Mouse (Mus musculus) intestine, embryonic 15.5 days (tissue): ENCODE results near the gene Matn3. TPM values are rescaled to one million over a fixed set of nuclear protein-coding genes. Genes with fewer than 3 reads are reported as not detected.
A peak's percentile ranks its signal among the peaks of the same experiment; 100 is the strongest.

ENCODE experiments used
- ATAC-seq: fragments of 200-750 bp; cut with Nextera tagmentation; 2 replicates; pipeline ENCODE4 v1.8.0; 2017; ENCODE audit warnings: moderate TSS enrichment, moderate library complexity
- H3K27ac ChIP-seq: fragments of 300-500 bp; sonication (generic); 2 replicates; pipeline ENCODE4 v1.5.1; 2015; ENCODE audit warnings: mild to moderate bottlenecking, inconsistent platforms
- H3K27me3 ChIP-seq: fragments of 300-500 bp; sonication (generic); replicated peaks from 2 replicates; pipeline ENCODE4 v1.6.1; 2015; ENCODE audit warnings: inconsistent platforms
- H3K36me3 ChIP-seq: fragments of 300-500 bp; sonication (generic); 2 replicates; pipeline ENCODE4 v1.6.1; 2015; ENCODE audit warnings: inconsistent platforms
- H3K4me1 ChIP-seq: fragments of 300-500 bp; sonication (generic); replicated peaks from 2 replicates; pipeline ENCODE4 v1.6.1; 2015; ENCODE audit warnings: inconsistent platforms
- H3K4me2 ChIP-seq: fragments of 300-500 bp; sonication (generic); replicated peaks from 2 replicates; pipeline ENCODE4 v1.6.1; 2015; ENCODE audit warnings: mild to moderate bottlenecking, inconsistent platforms
- H3K4me3 ChIP-seq: fragments of 300-500 bp; sonication (generic); replicated peaks from 2 replicates; pipeline ENCODE4 v1.5.1; 2015; ENCODE audit warnings: inconsistent platforms
- H3K9ac ChIP-seq: fragments of 300-500 bp; sonication (generic); 2 replicates; pipeline ENCODE4 v1.6.1; 2015; ENCODE audit warnings: inconsistent platforms
- H3K9me3 ChIP-seq: fragments of 300-500 bp; sonication (generic); 2 replicates; pipeline ENCODE4 v1.6.1; 2016; ENCODE audit warnings: inconsistent platforms
- WGBS: fragments of 180-500 bp; shearing (Covaris S2); methylation state at CpG from one replicate; pipeline ENCODE4 v1.1.7; 2015; 5-methylcytosine and 5-hydroxymethylcytosine counted together
- polyA plus RNA-seq: library from polyadenylated mRNA; unstranded; fragments of >200 nt; fragmentation: Nextera tagmentation; extraction: Ambion mirVana; gene quantifications from 2 replicates; pipeline ENCODE4 v1.2.1, GENCODE M21; 2015

Matn3 gene
- polyA plus RNA-seq, 1 experiment from 2014 or later = 0.11 TPM

GRCm38 (mm10) chr12:8940011-8941005 is 7.4 kb upstream of the Matn3 start:
- WGBS = 67% methylated on average over 12 of the region's 12 CpGs
- peaks cover 23% of the 10 kb centered on the region for H3K36me3 ChIP-seq
- no peaks in the 10 kb centered on the region for H3K4me1 ChIP-seq
- H3K27ac ChIP-seq = no peak overlapping the region
- H3K9me3 ChIP-seq = no peaks in the 10 kb centered on the region
- no peak overlapping the region for H3K4me2 ChIP-seq
- no peak overlapping the region for H3K9ac ChIP-seq
- H3K27me3 ChIP-seq = no peaks in the 10 kb centered on the region
- no peak overlapping the region for H3K4me3 ChIP-seq
- ATAC-seq = no peak

- Histone ChIP-seq H3K4me3 (no peak overlapping the region), H3K9me3 (no peaks in the 10 kb centered on the region), H3K4me2 (no peak overlapping the region), H3K27me3 (no peaks in the 10 kb centered on the region), H3K27ac (no peak overlapping the region), H3K9ac (no peak overlapping the region), H3K36me3 (peaks cover 14% of the 10 kb centered on the region; the same call in 1 of the 2 replicates), H3K4me1 (no peaks in the 10 kb centered on the region)
- whole genome bisulfite sequencing = 74% methylated on average over 4 of the region's 4 CpGs
- ATAC-seq = no peak
Observed at GRCm38 (mm10) chr12:8941131-8941615, 6.6 kb upstream of the Matn3 start.

- H3K4me2 ChIP-seq = no peak overlapping the region
- no peaks in the 10 kb centered on the region for H3K9me3 ChIP-seq
- ATAC-seq = no peak
- H3K9ac ChIP-seq = no peak overlapping the region
- no peaks in the 10 kb centered on the region for H3K27me3 ChIP-seq
- WGBS = 48% methylated on average over 4 of the region's 4 CpGs
- no peaks in the 10 kb centered on the region for H3K4me1 ChIP-seq
- peaks cover 10% of the 10 kb centered on the region; the same call in 1 of the 2 replicates for H3K36me3 ChIP-seq
- H3K4me3 ChIP-seq = no peak overlapping the region
- no peak overlapping the region for H3K27ac ChIP-seq
Observed at GRCm38 (mm10) chr12:8941699-8942392, 5.9 kb upstream of the Matn3 start.

- Histone ChIP-seq H3K27ac (no peak overlapping the region), H3K27me3 (no peaks in the 10 kb centered on the region), H3K4me3 (peak overlapping the region; percentile 40), H3K36me3 (no peaks in the 10 kb centered on the region), H3K9ac (no peak overlapping the region), H3K9me3 (no peaks in the 10 kb centered on the region), H3K4me1 (peaks cover 10% of the 10 kb centered on the region; the same call in 1 of the 2 replicates), H3K4me2 (peak overlapping the region; percentile 96)
- 33% methylated on average over 9 of the region's 9 CpGs for WGBS
- no peak for ATAC-seq
Observed at GRCm38 (mm10) chr12:8947163-8947562, 566 bp upstream of the Matn3 start.

GRCm38 (mm10) chr12:8953136-8953535 is 5.4 kb downstream of the Matn3 start:
- Histone ChIP-seq H3K4me3 (no peak overlapping the region), H3K4me2 (no peak overlapping the region), H3K27me3 (no peaks in the 10 kb centered on the region), H3K9me3 (no peaks in the 10 kb centered on the region), H3K27ac (no peak overlapping the region), H3K36me3 (no peaks in the 10 kb centered on the region), H3K9ac (no peak overlapping the region), H3K4me1 (peaks cover 2% of the 10 kb centered on the region; the same call in 1 of the 2 replicates)
- 78% methylated on average over 10 of the region's 10 CpGs for WGBS
- ATAC-seq = no peak

- Histone ChIP-seq H3K4me2 (no peak overlapping the region), H3K4me1 (no peaks in the 10 kb centered on the region), H3K27ac (no peak overlapping the region), H3K4me3 (no peak overlapping the region), H3K9me3 (no peaks in the 10 kb centered on the region), H3K27me3 (no peaks in the 10 kb centered on the region), H3K9ac (no peak overlapping the region), H3K36me3 (no peaks in the 10 kb centered on the region)
- 65% methylated on average over 9 of the region's 9 CpGs for WGBS
- no peak for ATAC-seq
Observed at GRCm38 (mm10) chr12:8954161-8954561, 6.4 kb downstream of the Matn3 start.

- H3K4me2 ChIP-seq = no peak overlapping the region
- H3K27me3 ChIP-seq = no peaks in the 10 kb centered on the region
- 60% methylated on average over 9 of the region's 9 CpGs for WGBS
- no peaks in the 10 kb centered on the region for H3K9me3 ChIP-seq
- H3K4me3 ChIP-seq = no peak overlapping the region
- no peaks in the 10 kb centered on the region for H3K4me1 ChIP-seq
- H3K9ac ChIP-seq = no peak overlapping the region
- H3K36me3 ChIP-seq = no peaks in the 10 kb centered on the region
- no peak for ATAC-seq
- no peak overlapping the region for H3K27ac ChIP-seq
Observed at GRCm38 (mm10) chr12:8961607-8962316, 14.0 kb downstream of the Matn3 start.

GRCm38 (mm10) chr12:8969828-8970227 is 22.1 kb downstream of the Matn3 start:
- no peaks in the 10 kb centered on the region for H3K9me3 ChIP-seq
- ATAC-seq = peak; percentile 71
- H3K4me1 ChIP-seq = 0 out of 2 replicates have a peak, but pooled peaks cover 5% of the 10 kb centered on the region
- H3K27me3 ChIP-seq = no peaks in the 10 kb centered on the region
- H3K36me3 ChIP-seq = no peaks in the 10 kb centered on the region
- no peak overlapping the region for H3K9ac ChIP-seq
- no peak overlapping the region for H3K4me3 ChIP-seq
- no peak overlapping the region for H3K4me2 ChIP-seq
- H3K27ac ChIP-seq = no peak overlapping the region
- WGBS = 14% methylated on average over 9 of the region's 9 CpGs

- 0 out of 2 replicates have a peak, but pooled peaks cover 5% of the 10 kb centered on the region for H3K4me1 ChIP-seq
- no peak within 1 kb of the TSS for H3K27ac ChIP-seq
- H3K9ac ChIP-seq = peak within 1 kb of the TSS; percentile 43
- H3K27me3 ChIP-seq = no peaks in the 10 kb centered on the region
- H3K4me2 ChIP-seq = peak within 1 kb of the TSS; percentile 82
- peak within 1 kb of the TSS; percentile 56 for H3K4me3 ChIP-seq
- H3K36me3 ChIP-seq = no peaks in the 10 kb centered on the region
- WGBS = under 1% methylated on average over 45 of the region's 45 CpGs
- no peaks in the 10 kb centered on the region for H3K9me3 ChIP-seq
- peak; percentile 97 for ATAC-seq
Observed at GRCm38 (mm10) chr12:8973820-8974465, 26.2 kb downstream of the Matn3 start, which contains the start of gene Wdr35. TSS of gene Wdr35 (plus strand) at chr12:8973892.

- Histone ChIP-seq H3K9ac (no peak overlapping the region), H3K27ac (no peak overlapping the region), H3K9me3 (no peaks in the 10 kb centered on the region), H3K27me3 (no peaks in the 10 kb centered on the region), H3K4me2 (no peak overlapping the region), H3K4me1 (0 out of 2 replicates have a peak, but pooled peaks cover 3% of the 10 kb centered on the region), H3K36me3 (no peaks in the 10 kb centered on the region), H3K4me3 (no peak overlapping the region)
- ATAC-seq = no peak
- 88% methylated on average over 3 of the region's 3 CpGs for WGBS
Observed at GRCm38 (mm10) chr12:8975076-8975475, 27.3 kb downstream of the Matn3 start.

GRCm38 (mm10) chr12:8993231-8993630 is 45.5 kb downstream of the Matn3 start:
- H3K9ac ChIP-seq = no peak overlapping the region
- no peak overlapping the region for H3K4me3 ChIP-seq
- no peak overlapping the region for H3K4me2 ChIP-seq
- H3K27ac ChIP-seq = no peak overlapping the region
- no peaks in the 10 kb centered on the region for H3K27me3 ChIP-seq
- no peaks in the 10 kb centered on the region for H3K9me3 ChIP-seq
- no peaks in the 10 kb centered on the region for H3K4me1 ChIP-seq
- WGBS = 71% methylated on average over 8 of the region's 8 CpGs
- ATAC-seq = no peak
- H3K36me3 ChIP-seq = 0 out of 2 replicates have a peak, but pooled peaks cover 3% of the 10 kb centered on the region
